In the genomic region with DNA sequence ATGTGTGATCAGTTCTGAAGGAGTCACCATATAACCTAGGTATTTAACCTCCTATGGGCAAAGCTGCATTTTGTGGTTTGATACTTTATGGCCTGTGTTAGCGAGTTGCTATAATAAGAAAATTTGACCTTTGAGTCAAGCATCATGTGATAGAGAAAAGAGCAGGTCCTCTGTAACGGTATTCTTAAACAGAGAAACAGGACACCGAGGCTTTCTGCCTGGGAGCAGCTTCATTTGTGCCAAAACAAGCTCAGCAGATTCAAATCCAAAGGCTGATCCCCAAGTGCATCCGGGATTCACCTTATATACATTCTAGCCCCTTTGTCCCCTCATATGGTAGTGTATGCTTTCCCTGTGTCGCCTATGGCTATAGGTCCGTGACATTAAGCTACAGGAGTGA, we compare ENCODE assay signal across 25 mouse cellular contexts.
"Had no signal": no experiment of that assay in that cellular context is flagged by ENCODE, and none has a peak within 500 bp of the region (broad histone marks: within the 10 kb centered on the region; RNA-seq: fewer than 3 reads in every experiment).

No protein-coding gene starts in this region.

- H3K4me2 ChIP-seq: heart, embryonic 12.5 days; hindbrain, embryonic 12.5 days; hindbrain, embryonic 14.5 days; intestine, embryonic 15.5 days; limb, embryonic 12.5 days; liver, embryonic 11.5 days; liver, embryonic 13.5 days; liver, embryonic 15.5 days had no signal

- ATAC-seq: hindbrain, embryonic 16.5 days; inflammation-experienced regulatory T-cells, adult 6 months; intestine, embryonic 15.5 days; intestine, postnatal 0 days had no signal

- H3K4me3 ChIP-seq: heart, embryonic 10.5 days; heart, embryonic 12.5 days; hindbrain, embryonic 10.5 days; hindbrain, embryonic 12.5 days; intestine, embryonic 15.5 days; layer of hippocampus, adult 2 months; left cerebral cortex, adult 2 months; limb, embryonic 10.5 days; limb, embryonic 12.5 days; liver, embryonic 13.5 days; liver, embryonic 15.5 days had no signal

- H3K36me3 ChIP-seq: heart, embryonic 10.5 days; heart, embryonic 12.5 days; hindbrain, embryonic 10.5 days; hindbrain, embryonic 12.5 days; intestine, embryonic 15.5 days; limb, embryonic 10.5 days; limb, embryonic 12.5 days; liver, embryonic 13.5 days; liver, embryonic 15.5 days had no signal

- DNase-seq: heart, adult 18-20 months; heart, postnatal 10 days; heart, postnatal 4 days; kidney, adult 18-20 months; kidney, adult 8-10 months; kidney, postnatal 10 days; kidney, postnatal 25 days; kidney, postnatal 4 days; liver; liver, embryonic 13.5 days had no signal

- H3K27me3 ChIP-seq: heart, embryonic 12.5 days; hindbrain, embryonic 12.5 days; intestine, embryonic 15.5 days; limb, embryonic 12.5 days; liver, embryonic 13.5 days; liver, embryonic 15.5 days had no signal
